Mouse (Mus musculus) spleen, postnatal 14 days (tissue): Measurements from ENCODE around the gene Pacsin1.

Experiments used
- DNase-seq, 2 experiments: peaks; one replicate each; pipeline ENCODE4 v3.0.0; 2021 to 2022; ENCODE audit warnings: low spot score in 2 of 2

Gene Pacsin1

DNA sequence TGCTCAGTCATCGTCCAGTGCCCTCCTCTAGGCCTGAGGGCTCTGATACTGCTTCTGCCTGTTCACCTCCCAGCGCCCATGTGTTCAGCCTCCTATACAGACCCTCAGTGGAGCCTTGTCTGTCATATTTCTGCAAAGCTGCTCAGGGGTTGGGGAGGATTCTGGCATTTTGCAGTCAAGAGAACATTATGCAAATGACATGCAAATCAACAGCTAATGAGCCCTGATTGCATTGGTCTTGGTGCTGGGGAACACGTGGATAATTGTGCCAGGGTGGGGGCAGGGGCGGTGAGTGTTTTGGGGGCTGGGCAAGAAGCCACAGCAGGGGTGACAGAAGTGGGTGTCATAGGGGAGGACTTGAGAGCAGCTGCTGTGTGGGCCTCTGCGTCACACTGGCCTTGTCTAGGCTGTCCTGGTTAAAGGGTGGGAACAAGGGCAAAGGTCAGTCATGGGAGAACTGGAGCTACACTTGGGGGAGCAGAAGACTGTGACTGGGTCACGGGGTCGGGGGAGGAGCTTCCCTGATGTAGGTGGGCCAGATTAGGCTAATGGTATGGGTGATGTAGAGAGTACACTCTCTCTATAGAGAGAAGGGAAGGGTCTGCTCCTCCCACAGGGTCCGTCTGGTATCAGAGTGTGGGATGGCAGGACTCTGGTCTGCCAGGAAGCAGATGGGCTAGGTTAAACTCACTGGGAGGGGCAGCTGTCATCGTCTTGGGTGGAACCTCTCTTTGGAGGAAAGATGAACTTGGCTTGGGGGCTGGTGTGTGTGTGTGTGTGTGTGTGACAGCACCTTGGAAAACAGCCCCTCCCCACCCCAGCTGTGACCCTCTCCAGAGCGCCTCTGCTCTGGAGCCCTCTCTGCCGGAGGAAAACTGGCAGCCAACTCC, 23.9 kb downstream of the Pacsin1 start:
- DNase-seq = no peak

DNA sequence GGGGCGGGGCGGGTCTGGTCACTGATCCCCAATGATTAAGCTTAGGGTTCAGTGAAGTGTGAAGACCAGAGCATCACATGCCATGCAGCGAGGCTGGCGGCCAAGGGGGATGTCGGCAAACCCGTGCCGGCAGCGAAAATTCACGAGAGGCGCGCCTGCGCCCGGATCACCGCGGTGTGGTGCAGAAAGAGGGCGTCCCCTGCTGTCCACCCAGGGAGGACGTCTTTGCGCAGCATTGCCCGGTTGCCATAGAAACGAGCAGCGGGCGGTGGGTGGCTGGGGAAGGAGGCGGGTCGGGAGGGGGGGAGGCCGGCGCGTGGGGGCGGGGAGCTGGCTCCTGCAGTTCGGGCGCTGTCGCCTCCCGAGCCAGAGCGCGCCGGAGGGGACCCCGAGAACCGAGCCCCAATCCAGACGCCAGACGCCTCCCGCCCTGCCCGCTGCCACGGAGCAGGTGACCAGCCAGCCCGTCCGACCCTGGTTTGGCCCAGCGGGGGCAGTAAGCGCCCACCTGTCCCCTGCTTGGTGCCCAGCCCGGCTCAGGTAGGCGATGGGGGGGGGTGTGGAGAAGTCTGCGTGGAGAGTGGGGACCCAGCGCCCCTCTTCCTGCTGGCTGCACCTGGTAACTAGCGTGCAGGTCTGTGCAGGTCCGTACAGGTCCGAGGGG, 29.7 kb downstream of the Pacsin1 start:
- DNase-seq = no peak

DNA sequence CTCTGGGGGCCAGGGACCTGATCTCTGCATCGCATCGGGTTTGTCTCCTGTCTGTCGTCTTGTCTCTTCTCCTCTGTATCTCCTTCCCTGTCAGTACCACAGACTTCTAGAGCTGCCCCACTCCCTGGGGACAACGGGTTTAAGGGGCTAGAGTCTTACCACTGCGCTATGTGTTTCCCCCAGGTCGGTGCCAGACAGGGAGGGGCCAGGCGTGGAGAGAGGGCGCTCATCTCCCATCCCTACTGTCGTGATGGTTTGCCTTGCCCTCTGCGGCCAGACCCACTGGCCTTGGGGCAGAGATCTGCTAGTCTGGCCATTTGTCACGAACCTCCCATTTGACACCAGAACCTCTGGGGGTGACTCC, 30.2 kb downstream of the Pacsin1 start:
- no peak for DNase-seq

DNA sequence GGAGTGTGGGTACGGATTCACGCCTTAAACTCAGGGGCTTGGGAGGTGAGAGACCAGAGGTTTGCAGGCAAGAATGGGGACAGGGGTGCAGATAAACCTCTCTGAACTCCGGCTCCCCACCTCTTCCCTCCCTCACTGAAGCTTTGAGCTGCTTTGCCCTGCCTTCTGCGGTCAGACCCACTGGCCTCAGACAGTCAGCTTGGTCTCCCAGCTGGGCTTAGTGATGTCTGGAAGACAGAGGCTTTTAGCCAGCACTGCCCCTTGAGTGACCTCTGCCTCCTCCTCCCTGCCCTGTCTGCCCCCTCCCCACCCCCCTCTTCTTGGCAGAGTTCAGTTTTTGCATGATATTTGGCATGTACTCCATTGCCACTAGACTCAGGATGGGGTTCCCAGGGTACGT, 31.1 kb downstream of the Pacsin1 start:
- no peak for DNase-seq

DNA sequence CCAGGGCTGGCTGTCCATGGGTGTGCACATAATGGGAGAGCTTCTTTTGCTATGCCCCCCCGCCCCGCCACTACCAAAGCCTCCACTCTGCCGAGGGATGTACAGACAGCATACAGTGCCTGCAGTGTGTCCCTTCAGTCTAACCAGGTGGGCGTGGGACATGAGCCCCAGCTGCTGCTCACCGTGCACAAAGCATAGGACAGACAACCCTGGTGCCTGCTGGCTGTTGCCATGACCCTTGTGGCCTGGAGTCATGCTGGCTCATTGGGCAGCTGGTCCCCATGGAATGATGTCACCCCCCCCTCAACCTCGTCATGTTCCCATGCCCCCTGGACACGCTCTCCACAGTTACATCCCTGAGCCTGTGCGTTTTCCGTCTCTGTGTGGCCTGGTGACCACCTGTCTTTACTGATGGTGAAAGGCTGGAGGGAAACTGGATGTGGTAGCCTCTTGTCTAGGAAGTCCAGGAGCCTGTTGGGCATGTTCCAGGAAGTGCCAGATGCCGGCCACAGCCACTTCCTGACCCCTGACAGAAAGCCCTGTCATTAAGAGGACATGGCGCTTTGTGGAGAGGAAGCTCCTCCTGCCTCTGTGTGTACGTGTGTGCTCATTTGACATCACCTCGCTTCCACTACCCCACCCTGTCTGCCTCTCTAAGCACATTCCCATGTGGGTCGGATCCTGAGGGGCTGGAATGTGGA, 35.8 kb downstream of the Pacsin1 start:
- no peak for DNase-seq

DNA sequence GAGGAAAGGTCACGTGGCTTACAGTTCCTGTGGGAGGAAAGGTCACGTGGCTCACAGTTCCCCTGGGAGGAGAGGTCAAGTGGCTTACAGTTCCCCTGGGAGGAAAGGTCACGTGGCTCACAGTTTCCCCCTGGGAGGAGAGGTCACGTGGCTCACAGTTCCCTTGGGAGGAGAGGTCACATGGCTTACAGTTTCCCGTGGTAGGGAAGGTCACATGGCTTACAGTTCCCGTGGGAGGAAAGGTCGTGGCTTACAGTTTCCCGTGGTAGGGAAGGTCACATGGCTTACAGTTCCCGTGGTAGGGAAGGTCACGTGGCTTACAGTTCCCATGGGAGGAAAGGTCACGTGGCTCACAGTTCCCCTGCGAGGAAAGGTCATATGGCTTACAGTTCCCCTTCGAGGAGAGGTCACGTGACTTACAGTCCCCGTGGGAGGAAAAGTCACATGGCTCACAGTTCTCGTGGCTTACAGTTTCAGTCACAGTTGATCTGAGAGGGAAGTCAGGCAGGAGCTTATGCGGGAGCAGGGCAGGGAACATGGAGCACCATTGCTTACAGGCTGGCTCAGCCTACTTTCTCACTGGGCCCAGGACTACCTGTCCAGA, 44.4 kb downstream of the Pacsin1 start:
- no peak for DNase-seq

DNA sequence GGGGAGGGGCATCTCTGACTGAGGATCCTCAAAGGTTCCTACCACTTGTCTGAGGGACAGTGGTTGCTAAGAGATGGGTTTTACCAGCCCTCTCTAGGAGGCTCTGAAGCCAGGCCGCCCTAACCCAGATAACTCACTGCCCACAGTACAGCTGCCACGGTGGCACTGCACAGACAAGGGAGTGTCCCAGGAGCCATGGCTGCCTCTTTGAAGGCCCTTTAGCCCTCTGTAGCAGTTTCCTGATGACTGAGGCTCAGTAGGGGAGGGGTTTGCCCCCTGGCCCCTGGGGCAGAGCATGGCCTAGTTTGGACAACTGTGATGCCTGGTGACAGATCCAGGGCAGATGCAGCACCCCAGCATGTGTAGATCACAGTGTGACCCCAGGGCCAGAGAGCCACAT, 45.5 kb downstream of the Pacsin1 start:
- no peak for DNase-seq

DNA sequence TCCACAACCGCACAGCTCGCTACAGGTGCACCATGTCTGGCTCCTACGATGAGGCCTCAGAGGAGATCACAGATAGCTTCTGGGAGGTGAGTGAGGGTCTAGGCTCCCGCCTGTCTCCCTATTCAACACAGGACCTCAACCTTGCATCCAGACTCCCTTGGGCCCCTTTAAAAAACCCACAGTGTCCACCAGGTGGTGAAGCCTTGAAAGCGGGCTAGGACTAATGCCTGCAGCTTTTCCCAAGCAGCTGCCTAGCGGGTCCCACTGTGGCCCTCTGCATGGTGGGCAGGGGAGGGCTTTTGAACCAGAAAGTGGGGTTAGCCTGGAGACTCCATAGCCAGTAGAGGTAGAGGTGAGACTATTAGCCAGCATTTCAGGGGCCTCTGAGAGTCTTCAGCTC, 46.5 kb downstream of the Pacsin1 start:
- no peak for DNase-seq

DNA sequence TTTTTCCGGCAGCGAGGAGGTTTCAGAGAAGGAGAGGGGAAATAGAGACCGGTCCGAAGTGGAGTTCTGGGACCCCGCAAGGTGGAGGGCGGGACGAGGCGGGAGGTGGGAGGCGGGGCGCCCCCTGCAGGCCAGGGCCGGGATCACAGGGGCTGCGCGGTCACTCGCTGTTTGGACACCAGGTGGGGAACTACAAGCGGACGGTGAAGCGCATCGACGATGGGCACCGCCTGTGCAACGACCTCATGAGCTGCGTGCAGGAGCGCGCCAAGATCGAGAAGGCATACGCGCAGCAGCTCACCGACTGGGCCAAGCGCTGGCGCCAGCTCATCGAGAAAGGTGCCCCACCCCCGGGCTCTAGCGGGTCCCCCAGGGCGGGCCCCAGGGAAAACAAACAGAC, 47.2 kb downstream of the Pacsin1 start:
- DNase-seq = peak in 1 of 2 experiments; percentile 28

DNA sequence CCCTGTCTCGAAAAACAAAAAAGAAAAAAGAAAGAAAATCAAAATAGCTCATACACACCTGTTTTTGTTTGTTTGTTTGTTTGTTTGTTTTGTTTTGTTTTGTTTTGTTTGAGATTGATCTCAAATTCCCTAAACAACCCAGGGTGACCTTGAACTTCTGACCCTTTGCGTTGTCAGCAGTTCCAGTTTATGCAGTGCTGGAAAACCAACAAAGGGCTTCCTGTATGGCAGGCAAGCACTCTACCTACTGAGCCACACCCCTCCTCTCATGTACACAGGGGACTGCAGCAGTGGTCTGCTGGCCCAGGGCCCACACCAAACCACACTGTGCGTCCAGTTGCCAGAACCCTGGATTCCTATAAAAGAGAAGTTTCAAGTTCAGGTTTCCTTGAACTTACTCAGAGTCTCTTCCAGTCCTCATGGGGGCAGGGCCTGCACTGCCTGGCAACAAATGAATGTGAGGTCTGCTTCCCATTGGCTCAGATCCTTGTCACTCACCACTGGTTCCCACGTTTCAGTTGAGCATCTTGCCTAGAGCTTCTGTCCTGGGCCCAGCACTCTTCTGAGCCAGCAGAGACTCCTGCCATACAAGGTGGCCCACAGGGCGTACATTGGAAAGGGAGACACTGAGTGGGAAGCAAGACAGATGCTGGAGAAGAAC, 48.8 kb downstream of the Pacsin1 start:
- DNase-seq = no peak

DNA sequence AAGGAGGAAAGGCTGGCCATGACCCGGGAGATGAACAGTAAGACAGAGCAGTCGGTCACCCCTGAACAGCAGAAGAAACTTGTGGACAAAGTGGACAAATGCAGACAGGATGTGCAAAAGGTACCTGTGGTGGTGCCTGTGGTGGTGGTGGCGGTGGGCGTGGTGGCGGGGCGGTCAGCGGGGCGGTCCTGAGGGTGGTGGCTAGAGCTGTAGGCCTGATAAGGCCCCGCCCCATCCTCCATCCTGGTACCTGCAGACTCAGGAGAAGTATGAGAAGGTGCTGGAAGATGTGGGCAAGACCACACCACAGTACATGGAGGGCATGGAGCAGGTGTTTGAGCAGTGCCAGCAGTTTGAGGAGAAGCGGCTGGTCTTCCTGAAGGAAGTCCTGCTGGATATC, 50.4 kb downstream of the Pacsin1 start:
- no peak for DNase-seq

DNA sequence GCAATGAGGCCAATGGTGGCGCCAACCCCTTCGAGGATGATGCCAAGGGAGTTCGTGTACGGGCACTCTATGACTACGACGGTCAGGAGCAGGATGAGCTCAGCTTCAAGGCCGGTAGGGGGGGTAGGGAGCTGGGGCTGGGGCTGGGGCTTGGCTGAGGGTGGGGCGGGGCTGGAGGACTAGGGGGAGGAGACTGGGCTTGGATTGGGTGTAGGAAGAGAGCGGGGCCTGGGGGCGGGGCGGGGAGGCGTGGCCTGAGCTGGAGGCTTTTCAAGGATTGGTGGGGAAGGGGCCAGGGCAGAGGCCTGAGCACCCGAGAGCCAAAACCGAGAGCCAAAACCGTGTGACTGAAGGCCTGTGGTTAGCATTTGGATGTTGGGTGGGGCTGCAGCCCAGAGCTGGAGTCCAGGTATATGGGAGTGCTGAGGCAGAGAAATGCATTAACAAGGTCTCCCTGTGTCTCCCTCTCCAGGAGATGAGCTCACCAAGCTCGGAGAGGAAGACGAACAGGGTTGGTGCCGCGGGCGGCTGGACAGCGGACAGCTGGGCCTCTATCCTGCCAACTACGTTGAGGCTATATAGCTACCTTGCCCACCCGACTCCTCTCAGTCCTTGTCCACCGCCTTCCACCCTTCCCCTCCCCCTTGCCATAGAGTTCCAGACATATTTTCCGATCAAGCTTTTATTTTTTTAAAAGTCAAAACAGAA, 52.8 kb downstream of the Pacsin1 start:
- DNase-seq = peak in 1 of 2 experiments; percentile 33

DNA sequence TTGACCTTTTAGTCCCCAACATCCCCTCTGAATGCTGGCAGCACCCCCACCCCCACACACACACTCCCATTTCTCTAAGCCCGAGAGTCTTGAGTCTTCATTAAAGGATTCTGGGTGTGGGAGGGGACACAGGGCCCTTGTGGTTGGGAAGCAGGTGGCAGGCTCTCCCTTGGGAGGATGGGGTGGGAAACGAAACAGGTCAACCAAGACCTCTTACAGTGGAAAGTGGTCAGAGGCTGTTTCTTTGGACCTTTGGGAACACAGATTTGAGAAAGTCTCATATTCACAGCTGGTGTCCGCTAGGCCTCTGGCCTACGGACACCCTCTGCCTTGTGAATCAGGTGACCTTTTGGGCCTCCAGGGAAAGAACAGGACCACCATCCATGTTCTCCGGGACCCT, 54.3 kb downstream of the Pacsin1 start:
- DNase-seq = no peak

DNA sequence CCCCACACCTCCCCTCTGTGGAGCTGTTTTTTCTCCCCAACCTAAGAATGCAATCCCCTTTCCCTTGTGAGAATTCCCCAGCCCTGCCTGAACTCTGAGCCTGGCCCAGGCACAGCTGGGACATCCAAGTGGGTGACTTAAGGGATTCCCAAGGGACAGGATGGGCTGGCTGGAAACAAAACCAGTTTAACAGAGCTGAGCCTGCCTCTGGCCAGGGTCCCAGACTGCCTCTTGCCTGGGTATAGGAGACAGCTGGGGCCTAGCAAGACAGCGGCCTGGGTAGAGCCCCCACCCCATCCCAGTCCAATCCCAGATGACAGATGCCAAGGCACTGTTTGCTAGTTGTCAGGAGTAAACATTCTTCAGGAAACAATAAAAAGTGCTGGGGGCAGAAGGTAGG, 57.5 kb downstream of the Pacsin1 start:
- no peak for DNase-seq

DNA sequence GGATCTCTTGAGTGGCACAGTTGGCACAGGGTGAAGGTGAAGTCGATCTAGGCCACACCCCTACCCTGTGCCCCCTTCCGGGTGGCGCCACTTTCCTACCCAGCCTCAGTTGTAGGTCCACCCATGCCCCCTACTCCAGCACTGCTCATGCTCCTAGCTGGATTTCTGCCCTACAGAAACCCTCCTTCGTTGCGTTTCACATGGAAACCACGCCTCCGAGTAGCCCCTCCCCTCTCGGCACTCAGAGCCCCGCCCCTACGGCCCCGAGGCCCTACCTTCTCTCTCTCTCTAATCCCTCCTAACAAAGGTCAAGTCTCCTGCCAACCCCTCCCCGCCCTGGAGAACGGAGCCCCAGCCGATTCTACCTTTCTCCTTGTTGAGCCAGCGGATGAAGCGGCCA, 61.5 kb downstream of the Pacsin1 start:
- no peak for DNase-seq

DNA sequence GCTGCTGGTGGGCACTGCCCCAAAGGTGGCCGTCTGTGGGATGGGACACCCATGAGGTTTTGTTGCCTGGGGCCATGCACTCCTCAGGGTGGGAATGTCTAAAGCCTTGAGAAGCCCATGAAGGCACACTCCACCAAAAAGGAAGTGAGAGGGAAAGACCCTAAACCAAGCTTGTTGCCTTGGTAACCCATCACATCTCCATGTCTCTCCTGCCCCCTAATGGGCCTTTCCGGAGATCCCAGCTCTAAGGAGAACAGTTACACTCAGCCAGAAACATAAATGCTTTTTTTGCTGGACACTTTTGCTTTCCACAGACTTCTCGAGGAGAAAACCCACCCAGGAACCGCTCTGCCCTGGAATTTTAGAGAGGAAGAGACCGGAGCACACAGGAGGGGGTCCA, 62.9 kb downstream of the Pacsin1 start:
- no peak for DNase-seq

DNA sequence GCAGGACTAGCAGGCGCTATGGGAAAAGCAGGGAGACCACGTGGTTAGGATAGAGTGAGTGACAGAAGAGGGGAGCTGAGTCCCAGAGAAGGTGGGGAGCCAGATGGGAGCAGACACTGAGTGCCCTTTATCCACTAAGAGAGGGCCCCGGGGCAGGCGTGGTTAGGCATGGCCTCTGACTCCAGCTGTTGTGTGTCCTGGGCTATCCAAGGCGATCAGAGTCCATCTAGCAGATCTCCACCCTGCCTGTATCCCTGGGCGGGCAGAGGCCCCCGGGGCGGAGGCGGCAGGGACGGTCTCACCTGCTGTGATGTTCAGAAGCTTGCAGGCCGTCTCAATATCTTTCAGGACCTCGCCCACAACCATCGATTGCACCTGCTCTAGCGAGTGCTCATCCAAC, 64.4 kb downstream of the Pacsin1 start:
- DNase-seq = no peak

DNA sequence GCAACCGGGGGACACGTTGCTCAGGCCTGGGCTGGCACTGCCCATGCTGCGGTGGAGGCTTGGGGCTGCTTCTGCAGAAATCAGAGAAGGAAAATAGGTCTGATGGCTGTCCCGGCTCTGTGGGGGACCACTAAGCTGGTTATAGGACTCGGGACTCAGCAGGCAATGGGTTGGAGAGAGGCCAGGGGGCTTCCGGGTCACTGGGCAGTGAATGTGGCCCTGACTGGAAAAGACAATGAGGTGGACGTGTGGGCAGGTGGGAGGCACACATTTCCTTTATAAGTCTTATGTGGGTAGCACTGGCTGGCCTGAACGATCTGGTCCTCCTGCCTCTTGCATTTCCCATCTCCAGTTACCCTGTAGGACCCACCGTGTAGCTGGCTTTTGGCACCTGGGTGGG, 65.0 kb downstream of the Pacsin1 start:
- DNase-seq = no peak

DNA sequence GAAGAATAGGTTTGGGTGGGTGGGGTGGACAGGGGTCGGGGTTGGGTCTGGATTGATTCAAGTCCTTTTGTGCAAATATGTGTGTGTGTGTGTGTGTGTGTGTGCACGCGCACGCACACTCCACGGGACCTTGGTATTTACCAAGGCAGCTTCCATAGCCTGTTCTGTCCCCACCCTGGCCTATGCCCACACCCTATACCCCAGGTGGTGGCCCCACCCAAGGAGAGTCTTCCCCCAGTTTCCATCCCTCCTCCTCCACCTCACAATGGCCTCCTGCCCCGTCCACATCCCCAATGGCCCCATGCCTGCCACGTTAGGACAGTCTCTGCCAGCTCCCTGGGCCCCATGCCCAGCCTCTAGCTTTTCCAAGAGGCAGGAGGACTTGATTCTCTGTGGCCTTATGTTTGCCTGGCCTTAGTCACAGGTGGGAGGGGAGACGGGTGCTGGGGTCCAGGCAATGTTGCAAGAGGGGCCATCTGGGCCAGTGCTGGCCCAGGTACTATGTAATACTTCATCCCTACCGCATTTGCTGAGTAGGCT, 65.9 kb downstream of the Pacsin1 start:
- DNase-seq = no peak

DNA sequence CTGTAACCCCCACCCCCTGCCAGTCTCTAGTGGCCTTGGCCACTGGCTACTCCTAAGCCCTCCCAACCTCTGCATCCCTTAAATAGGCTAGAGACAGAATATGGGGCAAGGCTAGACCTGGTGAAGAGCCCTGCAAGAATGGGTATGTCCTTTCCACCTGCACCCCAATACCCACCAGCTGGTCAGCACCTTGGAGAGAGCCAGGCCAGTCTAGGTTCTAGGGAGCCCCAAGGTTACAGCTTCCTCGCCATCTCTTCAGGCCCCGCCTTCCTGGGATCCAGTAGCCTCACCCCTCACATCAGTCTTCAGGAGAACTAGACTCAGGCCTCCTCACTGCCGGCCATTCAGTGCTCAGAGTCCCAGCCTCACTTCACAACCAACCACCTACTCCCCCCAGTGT, 69.0 kb downstream of the Pacsin1 start:
- no peak for DNase-seq

DNA sequence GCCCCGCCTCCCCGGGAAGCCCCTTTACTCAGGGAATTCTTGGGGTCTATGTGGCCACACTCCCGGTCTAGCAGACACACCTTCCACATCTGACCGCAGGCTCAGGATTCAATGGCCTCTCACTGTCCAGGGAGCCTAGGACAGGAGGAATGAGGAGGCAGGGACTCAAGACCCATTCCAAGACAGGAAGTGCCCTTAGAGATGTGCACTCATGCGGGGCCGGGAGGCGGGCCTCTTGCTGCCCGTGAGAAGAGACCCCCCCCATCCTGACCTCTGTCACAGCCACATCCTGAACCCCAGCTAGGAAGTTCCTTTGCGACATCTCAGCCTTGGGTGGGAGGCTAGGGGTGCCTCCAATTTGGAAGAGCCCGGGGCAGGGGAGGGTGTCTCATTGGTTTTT, 69.7 kb downstream of the Pacsin1 start:
- no peak for DNase-seq
